Mouse (Mus musculus) midbrain, embryonic 13.5 days (tissue): ENCODE results near the gene Gm9495. TPM values are rescaled to one million over a fixed set of nuclear protein-coding genes. Genes with fewer than 3 reads are reported as not detected.

Experiments
- polyA plus RNA-seq: library from polyadenylated mRNA; unstranded; fragments of >200 nt; fragmentation: Nextera tagmentation; extraction: Ambion mirVana; gene quantifications from 2 replicates; pipeline ENCODE4 v1.2.1, GENCODE M21; 2015

Gene Gm9495
- polyA plus RNA-seq, 1 experiment from 2014 or later: not detected

Other genes starting within 250 kb of the Gm9495 start
- 15.2 and 15.5 TPM in 2 replicates for gene Zfp930, start 244.5 kb downstream of the Gm9495 start, polyA plus RNA-seq
- gene D130040H23Rik, start 182.5 kb downstream of the Gm9495 start, polyA plus RNA-seq: 12.4 and 13.0 TPM in 2 replicates
- gene Gm7697, start 69.4 kb upstream of the Gm9495 start, polyA plus RNA-seq: not detected in 2 replicates
- 48.6 and 50.8 TPM in 2 replicates for gene Zfp868, start 172.0 kb upstream of the Gm9495 start, polyA plus RNA-seq
- 2.3 and 2.4 TPM in 2 replicates for gene Zfp964, start 200.9 kb upstream of the Gm9495 start, polyA plus RNA-seq